Mouse (Mus musculus) retina, postnatal 7 days (tissue): ENCODE measurements around the gene Anp32e.
A peak's percentile ranks its signal among the peaks of the same experiment; 100 is the strongest.
"Not testable (repeated sequence)": the region's sequence is repeated elsewhere in the genome, so short reads cannot be mapped to it uniquely, and the experiment has no call there.

Experiments
- DNase-seq: peaks from one replicate; pipeline ENCODE4 v3.0.0-alpha.2; 2012; ENCODE audit warnings: low read depth, low spot score

The Anp32e gene

GRCm38 (mm10) chr3:95903753-95904502 lies 25.1 kb upstream of the Anp32e start:
- no peak for DNase-seq

GRCm38 (mm10) chr3:95904568-95904967 lies 24.5 kb upstream of the Anp32e start, which contains the start of gene Car14:
Gene Car14 (minus strand): TSS chr3:95904691.
- DNase-seq: no peak

- DNase-seq: no peak
These were observed 23.7 kb upstream of the Anp32e start for GRCm38 (mm10) chr3:95905146-95905939.

- no peak for DNase-seq
These were observed 23.0 kb upstream of the Anp32e start for GRCm38 (mm10) chr3:95905940-95906492.

GRCm38 (mm10) chr3:95906860-95907259 lies 22.2 kb upstream of the Anp32e start:
- no peak for DNase-seq

GRCm38 (mm10) chr3:95907613-95908012 lies 21.4 kb upstream of the Anp32e start:
- DNase-seq: no peak

GRCm38 (mm10) chr3:95914706-95915105 lies 14.3 kb upstream of the Anp32e start:
- DNase-seq: no peak

GRCm38 (mm10) chr3:95916760-95917159 lies 12.3 kb upstream of the Anp32e start:
- no peak for DNase-seq

- DNase-seq: not testable (repeated sequence)
These were observed 8.5 kb upstream of the Anp32e start for GRCm38 (mm10) chr3:95920532-95920931.

- DNase-seq: not testable (repeated sequence)
These were observed 5.6 kb upstream of the Anp32e start for GRCm38 (mm10) chr3:95923429-95923828.

- DNase-seq: no peak
These were observed 4.9 kb upstream of the Anp32e start for GRCm38 (mm10) chr3:95924185-95924584.

- no peak for DNase-seq
These were observed 4.0 kb upstream of the Anp32e start for GRCm38 (mm10) chr3:95925087-95925486.

- DNase-seq: no peak
These were observed 787 bp upstream of the Anp32e start for GRCm38 (mm10) chr3:95928261-95928657.

GRCm38 (mm10) chr3:95929581-95930470 lies 780 bp downstream of the Anp32e start:
- DNase-seq: peak; percentile 40

- no peak for DNase-seq
These were observed 1.4 kb downstream of the Anp32e start for GRCm38 (mm10) chr3:95930471-95930789.

- DNase-seq: no peak
These were observed 2.4 kb downstream of the Anp32e start for GRCm38 (mm10) chr3:95931471-95931870.

GRCm38 (mm10) chr3:95932157-95932556 lies 3.1 kb downstream of the Anp32e start:
- DNase-seq: no peak

GRCm38 (mm10) chr3:95932566-95932965 lies 3.5 kb downstream of the Anp32e start:
- no peak for DNase-seq

- DNase-seq: peak; percentile 80
These were observed 4.2 kb downstream of the Anp32e start for GRCm38 (mm10) chr3:95933111-95933750.

- no peak for DNase-seq
These were observed 5.4 kb downstream of the Anp32e start for GRCm38 (mm10) chr3:95934448-95934847.

- no peak for DNase-seq
These were observed 9.2 kb downstream of the Anp32e start for GRCm38 (mm10) chr3:95938217-95938616.
